Mouse (Mus musculus): Measurements from ENCODE around the gene Notch1.

- TF ChIP-seq CTCF (IDR thresholded peaks at IDR 0.05; ENCODE audit: control insufficient read depth, insufficient read depth, insufficient read length) (no peak), USF1 (IDR thresholded peaks at IDR 0.05; ENCODE audit: low read depth) (no peak), CEBPB (IDR thresholded peaks at IDR 0.05; ENCODE audit: low read depth) (no peak), FOSL1 (IDR thresholded peaks at IDR 0.05; ENCODE audit: insufficient read depth, low read length, poor library complexity, severe bottlenecking) (no peak), MYOD1 (IDR thresholded peaks at IDR 0.05; ENCODE audit: control insufficient read depth, insufficient read length, low read depth) (no peak), MAX (IDR thresholded peaks at IDR 0.05) (no peak), MYOG (IDR thresholded peaks at IDR 0.05; ENCODE audit: control insufficient read depth, extremely low read depth, insufficient read length) (no peak)
Observed at GRCm38 (mm10) chr2:26444946-26445665, 71.4 kb downstream of the Notch1 start, which contains the start of gene Sec16a.
